Mouse (Mus musculus): ENCODE data around the gene Myo1e.

- TF ChIP-seq TAL1 (IDR thresholded peaks at IDR 0.05; ENCODE audit: low read length) (no peak), GATA1 (IDR thresholded peaks at IDR 0.05; ENCODE audit: low read length) (no peak)
Measured at GRCm38 (mm10) chr9:70237561-70237960, 30.4 kb downstream of the Myo1e start.
